Mouse (Mus musculus): Measurements from ENCODE around the gene Dip2c. TPM values are rescaled to one million over a fixed set of nuclear protein-coding genes. Genes with fewer than 3 reads are reported as not detected.

Dip2c gene
- total and polyA plus RNA-seq, 2 experiments from 2014 or later = 7.1 to 63.6 TPM

DNA sequence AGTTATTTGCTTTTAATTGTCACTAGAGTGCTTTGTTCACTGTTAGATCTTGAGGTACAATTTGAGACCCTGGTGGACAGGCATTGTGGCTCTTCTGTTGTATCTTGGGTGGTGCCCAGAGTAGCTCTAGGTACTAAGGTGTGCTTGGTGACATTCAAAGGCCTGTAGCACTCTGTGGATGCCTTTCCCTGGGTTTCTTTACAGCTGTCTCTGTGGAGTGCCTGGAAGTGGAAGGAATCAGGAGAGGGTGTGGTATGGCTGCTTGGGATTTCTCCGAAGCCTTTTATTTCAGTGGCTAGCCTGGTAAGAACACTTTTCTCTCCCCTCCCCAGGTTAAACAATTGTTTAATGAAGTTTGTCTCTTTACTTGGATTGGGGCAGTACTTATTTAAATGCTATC lies 34.5 kb downstream of the Dip2c start:
- no peak for ATAC-seq (ENCODE audit: insufficient read depth, low read depth)
- TF ChIP-seq EP300 (IDR thresholded peaks at IDR 0.05; ENCODE audit: low read depth) (no peak), CTCF (IDR thresholded peaks at IDR 0.05; ENCODE audit: low read depth) (no peak)
- 87% methylated on average over 1 of the region's 1 CpGs for WGBS

DNA sequence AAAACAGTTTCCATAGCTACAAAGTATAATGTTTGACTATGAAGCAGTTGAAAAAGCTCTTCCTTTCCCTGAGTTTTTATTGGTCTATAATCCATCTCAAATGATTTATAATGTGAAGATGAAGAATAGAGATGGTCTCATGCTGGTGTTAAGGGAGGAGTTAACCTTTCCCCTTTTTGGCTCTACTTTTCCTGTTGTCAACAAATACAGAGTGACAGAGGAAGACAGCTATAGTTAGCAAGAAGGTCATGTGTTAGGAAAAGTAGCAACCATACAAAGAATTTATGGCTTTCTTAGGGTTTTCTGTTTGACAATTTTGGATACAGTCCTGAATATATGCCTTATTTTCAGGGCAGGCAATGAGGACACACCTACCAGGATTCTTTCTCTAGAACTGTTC lies 36.6 kb downstream of the Dip2c start:
- Histone ChIP-seq H3K9ac (replicated peaks; ENCODE audit: low read depth, low read length) (no peak overlapping the region), H3K27ac (ENCODE audit: low read depth) (peak overlapping the region; percentile 77), H3K4me3 (ENCODE audit: low read depth, low read length) (no peak overlapping the region), H3K36me3 (replicated peaks; ENCODE audit: control insufficient read depth, insufficient read depth, low read length) (no peaks in the 10 kb centered on the region), H3K27me3 (ENCODE audit: control insufficient read depth, insufficient read depth, low read length) (no peaks in the 10 kb centered on the region), H3K9me3 (replicated peaks; ENCODE audit: control insufficient read depth, low read length) (no peaks in the 10 kb centered on the region), H3K4me2 (ENCODE audit: low read depth, low read length) (no peak overlapping the region), H3K4me1 (ENCODE audit: control insufficient read depth, insufficient read depth) (peaks cover 52% of the 10 kb centered on the region)
- ATAC-seq (ENCODE audit: insufficient read depth, low read depth) = peak; percentile 55; the same call in 1 of the 2 replicates
- peak; percentile 70 for DNase-seq (ENCODE audit: low spot score)
- no peak for TF ChIP-seq EP300 (IDR thresholded peaks at IDR 0.05; ENCODE audit: low read depth)

More for the DNA sequence above, 34.5 kb downstream of the Dip2c start:
- no peak for DNase-seq (ENCODE audit: low spot score)
- Histone ChIP-seq H3K4me1 (ENCODE audit: control insufficient read depth, insufficient read depth) (peaks cover 47% of the 10 kb centered on the region), H3K27ac (ENCODE audit: low read depth) (peak overlapping the region; percentile 59), H3K9ac (replicated peaks; ENCODE audit: low read depth, low read length) (no peak overlapping the region), H3K4me2 (ENCODE audit: low read depth, low read length) (no peak overlapping the region), H3K36me3 (replicated peaks; ENCODE audit: control insufficient read depth, insufficient read depth, low read length) (no peaks in the 10 kb centered on the region), H3K27me3 (ENCODE audit: control insufficient read depth, insufficient read depth, low read length) (no peaks in the 10 kb centered on the region), H3K4me3 (ENCODE audit: low read depth, low read length) (no peak overlapping the region), H3K9me3 (replicated peaks; ENCODE audit: control insufficient read depth, low read length) (no peaks in the 10 kb centered on the region)

DNA sequence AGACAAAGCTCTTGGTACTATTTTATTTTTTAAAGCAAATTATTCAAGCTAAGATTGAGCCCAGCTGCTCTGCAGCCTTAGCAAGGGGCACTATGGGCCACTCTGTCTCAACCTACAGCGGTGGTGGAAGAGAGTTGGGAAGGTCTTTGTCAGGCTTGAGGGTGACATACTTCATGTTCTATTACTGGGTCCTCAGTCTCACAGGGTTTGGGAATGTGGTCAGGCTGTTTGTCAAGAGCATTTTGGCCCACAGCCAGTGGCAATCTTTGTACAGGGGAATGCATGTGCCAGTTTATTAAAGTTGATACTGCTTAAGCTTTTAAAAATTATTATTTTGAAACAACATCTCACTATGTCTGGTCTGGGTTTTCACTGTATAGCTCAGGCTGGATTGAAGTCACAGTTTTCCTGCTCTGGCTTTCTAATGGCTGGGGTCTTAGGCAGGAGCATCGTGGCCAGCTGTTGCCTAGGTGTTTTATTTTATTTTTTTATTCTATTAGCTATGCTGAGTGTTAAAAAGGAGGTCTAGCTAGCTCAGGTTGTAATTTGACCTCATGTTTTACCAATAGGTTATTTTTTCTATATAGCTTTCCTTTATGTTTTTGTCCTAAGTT lies 37.9 kb downstream of the Dip2c start:
- Histone ChIP-seq H3K4me1 (ENCODE audit: control insufficient read depth, insufficient read depth) (peaks cover 58% of the 10 kb centered on the region), H3K4me2 (ENCODE audit: low read depth, low read length) (no peak overlapping the region), H3K27ac (ENCODE audit: low read depth) (peak overlapping the region; percentile 77)

DNA sequence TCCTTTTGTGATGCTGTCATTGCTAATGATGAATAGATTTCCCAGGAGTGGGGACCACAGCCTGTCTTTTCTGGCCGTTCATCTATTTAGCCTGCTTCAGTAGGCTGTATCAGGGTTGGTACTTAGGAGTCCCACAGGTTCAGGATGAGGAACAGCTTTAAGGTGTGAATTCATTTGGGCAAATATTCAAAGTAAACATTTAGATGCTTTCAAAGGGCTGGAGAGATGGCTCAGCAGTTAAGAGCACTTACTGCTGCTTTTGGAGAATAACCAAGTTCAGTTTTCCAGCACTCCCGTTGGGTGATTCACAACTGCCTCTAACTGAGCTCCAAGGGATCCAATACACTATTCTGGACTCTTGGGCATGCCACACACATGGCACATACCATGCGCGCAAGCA lies 38.4 kb downstream of the Dip2c start:
- Histone ChIP-seq H3K27ac (ENCODE audit: low read depth) (peak overlapping the region; percentile 77), H3K4me2 (ENCODE audit: low read depth, low read length) (no peak overlapping the region), H3K27me3 (ENCODE audit: control insufficient read depth, insufficient read depth, low read length) (no peaks in the 10 kb centered on the region), H3K9ac (replicated peaks; ENCODE audit: low read depth, low read length) (no peak overlapping the region), H3K4me1 (ENCODE audit: control insufficient read depth, insufficient read depth) (peaks cover 63% of the 10 kb centered on the region), H3K9me3 (replicated peaks; ENCODE audit: control insufficient read depth, low read length) (no peaks in the 10 kb centered on the region), H3K4me3 (ENCODE audit: low read depth, low read length) (no peak overlapping the region), H3K36me3 (replicated peaks; ENCODE audit: control insufficient read depth, insufficient read depth, low read length) (no peaks in the 10 kb centered on the region)
- 69% methylated on average over 4 of the region's 4 CpGs for WGBS
- TF ChIP-seq CTCF (IDR thresholded peaks at IDR 0.05; ENCODE audit: low read depth) = no peak
- TF ChIP-seq EP300 (IDR thresholded peaks at IDR 0.05; ENCODE audit: low read depth) = no peak
- DNase-seq (ENCODE audit: low spot score) = no peak
- no peak for ATAC-seq (ENCODE audit: insufficient read depth, low read depth)

More for the DNA sequence above, 37.9 kb downstream of the Dip2c start:
- TF ChIP-seq CTCF (IDR thresholded peaks at IDR 0.05; ENCODE audit: low read depth) = no peak
- TF ChIP-seq EP300 (IDR thresholded peaks at IDR 0.05; ENCODE audit: low read depth) = peak; percentile 74; the same call in 1 of the 2 replicates
- WGBS = 52% methylated on average over 2 of the region's 2 CpGs
- peak; percentile 87 for ATAC-seq (ENCODE audit: insufficient read depth, low read depth)
- no peaks in the 10 kb centered on the region for H3K9me3 ChIP-seq (replicated peaks; ENCODE audit: control insufficient read depth, low read length)
- H3K27me3 ChIP-seq (ENCODE audit: control insufficient read depth, insufficient read depth, low read length) = no peaks in the 10 kb centered on the region
- DNase-seq (ENCODE audit: low spot score) = peak; percentile 82
- H3K36me3 ChIP-seq (replicated peaks; ENCODE audit: control insufficient read depth, insufficient read depth, low read length) = no peaks in the 10 kb centered on the region
- no peak overlapping the region; the same call in 1 of the 2 replicates for H3K9ac ChIP-seq (replicated peaks; ENCODE audit: low read depth, low read length)
- H3K4me3 ChIP-seq (ENCODE audit: low read depth, low read length) = no peak overlapping the region

DNA sequence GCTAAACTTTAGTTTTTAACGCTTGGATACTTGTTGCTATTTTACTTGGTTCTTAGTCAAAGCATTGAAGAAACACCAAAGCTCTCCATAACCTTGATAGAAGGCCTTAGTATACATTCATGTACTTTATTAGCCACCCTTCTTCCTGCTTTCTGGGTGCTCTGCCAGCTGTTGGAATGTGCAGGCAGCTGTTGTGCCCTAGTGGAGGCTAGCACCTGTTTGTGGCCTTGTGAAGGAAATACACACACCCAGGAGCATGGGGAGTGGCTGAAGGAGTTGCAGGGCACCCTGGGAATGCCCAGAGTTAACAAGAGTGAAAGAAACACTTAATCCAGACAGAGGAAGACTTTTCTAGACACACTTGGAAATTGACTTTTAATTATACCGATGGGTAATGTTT lies 43.4 kb downstream of the Dip2c start:
- Histone ChIP-seq H3K4me1 (ENCODE audit: control insufficient read depth, insufficient read depth) (peaks cover 31% of the 10 kb centered on the region), H3K4me2 (ENCODE audit: low read depth, low read length) (no peak overlapping the region), H3K9me3 (replicated peaks; ENCODE audit: control insufficient read depth, low read length) (no peaks in the 10 kb centered on the region), H3K4me3 (ENCODE audit: low read depth, low read length) (no peak overlapping the region), H3K36me3 (replicated peaks; ENCODE audit: control insufficient read depth, insufficient read depth, low read length) (no peaks in the 10 kb centered on the region), H3K27ac (ENCODE audit: low read depth) (no peak overlapping the region), H3K9ac (replicated peaks; ENCODE audit: low read depth, low read length) (no peak overlapping the region), H3K27me3 (ENCODE audit: control insufficient read depth, insufficient read depth, low read length) (no peaks in the 10 kb centered on the region)
- ATAC-seq (ENCODE audit: insufficient read depth, low read depth) (no peak), DNase-seq (ENCODE audit: low spot score) (no peak)
- 91% methylated on average over 2 of the region's 2 CpGs for WGBS
- no peak for TF ChIP-seq EP300 (IDR thresholded peaks at IDR 0.05; ENCODE audit: low read depth)
- TF ChIP-seq CTCF (IDR thresholded peaks at IDR 0.05; ENCODE audit: low read depth) = no peak

DNA sequence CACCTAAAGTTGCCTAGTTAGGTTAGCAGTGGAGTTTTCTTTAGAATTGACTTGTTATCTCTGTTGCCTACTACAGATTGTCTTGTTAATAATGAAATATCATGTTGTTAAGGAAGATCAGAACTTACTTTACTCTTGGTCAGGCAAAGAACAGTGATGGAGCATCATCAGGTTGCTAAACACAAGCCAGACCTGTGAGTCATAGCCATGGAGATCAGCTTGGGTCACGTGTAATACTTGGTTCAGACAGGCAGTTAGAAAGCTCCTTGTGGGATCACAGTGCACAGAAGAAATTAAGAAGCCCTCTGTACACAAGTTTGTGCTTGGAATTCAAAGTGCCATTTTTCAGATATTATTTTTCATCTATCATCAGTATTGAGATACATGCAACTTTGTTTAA lies 48.9 kb downstream of the Dip2c start:
- H3K9ac ChIP-seq (replicated peaks; ENCODE audit: low read depth, low read length) = no peak overlapping the region
- H3K4me3 ChIP-seq (ENCODE audit: low read depth, low read length) = no peak overlapping the region
- no peak overlapping the region for H3K27ac ChIP-seq (ENCODE audit: low read depth)
- no peaks in the 10 kb centered on the region for H3K27me3 ChIP-seq (ENCODE audit: control insufficient read depth, insufficient read depth, low read length)
- H3K4me1 ChIP-seq (ENCODE audit: control insufficient read depth, insufficient read depth) = peaks cover 10% of the 10 kb centered on the region
- no peaks in the 10 kb centered on the region for H3K36me3 ChIP-seq (replicated peaks; ENCODE audit: control insufficient read depth, insufficient read depth, low read length)
- DNase-seq (ENCODE audit: low spot score) (no peak), ATAC-seq (ENCODE audit: insufficient read depth, low read depth) (peak; percentile 63)
- TF ChIP-seq EP300 (IDR thresholded peaks at IDR 0.05; ENCODE audit: low read depth) (no peak), CTCF (IDR thresholded peaks at IDR 0.05; ENCODE audit: low read depth) (no peak)
- no peaks in the 10 kb centered on the region for H3K9me3 ChIP-seq (replicated peaks; ENCODE audit: control insufficient read depth, low read length)
- 13% methylated on average over 1 of the region's 1 CpGs for WGBS
- no peak overlapping the region for H3K4me2 ChIP-seq (ENCODE audit: low read depth, low read length)

Data from heart, postnatal 0 days (tissue).